ENCODE assay signal across 8 mouse cellular contexts in genomic region chr5:81023923-81024715, GRCm38 (mm10). TPM values are rescaled to one million over a fixed set of nuclear protein-coding genes. Genes with fewer than 3 reads are reported as not detected.
DNase-seq lines count a peak whose midpoint lies in the region; ATAC-seq lines count a peak whose summit lies in the region.

No protein-coding gene starts in this region.

- peak; percentile 2 for DNase-seq in left cerebral cortex, postnatal 4 days
- DNase-seq in left cerebral cortex, postnatal 25 days (ENCODE audit: low spot score in 2 of 2): no peak
- no peak for DNase-seq in heart, embryonic 10.5 days (ENCODE audit: low spot score)
- no peak for DNase-seq in thymus, postnatal 0 days (ENCODE audit: low spot score)
- DNase-seq in ovary, adult 18-20 months (ENCODE audit: low spot score): no peak
- DNase-seq in liver: no peak

- peak overlapping the region; percentile 25; the same call in 1 of the 2 replicates for H3K4me3 ChIP-seq in heart, embryonic 10.5 days
- peak overlapping the region; percentile 32 for H3K4me3 ChIP-seq in limb, embryonic 13.5 days
- peak overlapping the region; percentile 86 for H3K4me3 ChIP-seq in neural tube, embryonic 13.5 days

- peak overlapping the region; percentile 61 for H3K4me2 ChIP-seq in limb, embryonic 13.5 days (replicated peaks)
- peak overlapping the region; percentile 88 for H3K4me2 ChIP-seq in neural tube, embryonic 13.5 days

- WGBS in heart, embryonic 10.5 days: 27% methylated on average over 17 of the region's 17 CpGs
- 41% methylated on average over 17 of the region's 17 CpGs for WGBS in limb, embryonic 13.5 days
- 42% methylated on average over 17 of the region's 17 CpGs for WGBS in neural tube, embryonic 13.5 days

- 0 out of 2 replicates have a peak overlapping the region, but pooled peaks have one; percentile 48 for H3K9ac ChIP-seq in limb, embryonic 13.5 days
- H3K9ac ChIP-seq in neural tube, embryonic 13.5 days: peak overlapping the region; percentile 58

- H3K36me3 ChIP-seq in heart, embryonic 10.5 days: no peaks in the 10 kb centered on the region
- no peaks in the 10 kb centered on the region for H3K36me3 ChIP-seq in limb, embryonic 13.5 days
- H3K36me3 ChIP-seq in neural tube, embryonic 13.5 days: no peaks in the 10 kb centered on the region

- H3K27ac ChIP-seq in heart, embryonic 10.5 days: no peak overlapping the region
- H3K27ac ChIP-seq in limb, embryonic 13.5 days: no peak overlapping the region
- no peak overlapping the region for H3K27ac ChIP-seq in neural tube, embryonic 13.5 days (replicated peaks)

- peaks cover 16% of the 10 kb centered on the region for H3K4me1 ChIP-seq in heart, embryonic 10.5 days
- peaks cover 24% of the 10 kb centered on the region for H3K4me1 ChIP-seq in limb, embryonic 13.5 days
- H3K4me1 ChIP-seq in neural tube, embryonic 13.5 days (replicated peaks): peaks cover 54% of the 10 kb centered on the region

- no peaks in the 10 kb centered on the region for H3K9me3 ChIP-seq in heart, embryonic 10.5 days
- no peaks in the 10 kb centered on the region for H3K9me3 ChIP-seq in limb, embryonic 13.5 days
- no peaks in the 10 kb centered on the region for H3K9me3 ChIP-seq in neural tube, embryonic 13.5 days

- no peak for ATAC-seq in limb, embryonic 13.5 days (ENCODE audit: low FRiP score, low read depth)
- ATAC-seq in neural tube, embryonic 13.5 days (ENCODE audit: low read depth): no peak

- H3K27me3 ChIP-seq in heart, embryonic 10.5 days (ENCODE audit: insufficient read depth, poor library complexity, severe bottlenecking): peaks cover 5% of the 10 kb centered on the region; the same call in 1 of the 2 replicates
- no peaks in the 10 kb centered on the region for H3K27me3 ChIP-seq in limb, embryonic 13.5 days
- no peaks in the 10 kb centered on the region for H3K27me3 ChIP-seq in neural tube, embryonic 13.5 days

- intact Hi-C loops in left cerebral cortex, postnatal 4 days (cut with DNase I): loop anchor here (5.0 to 10.0 kb wide), 4 partner anchors 141 to 1318 kb away; no protein-coding TSS in a partner anchor
- intact Hi-C loops in left cerebral cortex, postnatal 25 days (cut with DNase I): loop anchor here (5.0 to 10.0 kb wide), 6 partner anchors 113 to 1321 kb away; no protein-coding TSS in a partner anchor

RNA-seq across cellular contexts. Expression of gene Adgrl3, which starts 4.2 kb away (rescaled TPM):
- total RNA-seq in left cerebral cortex, postnatal 4 days (2021): 100 to 1,000 TPM; 247 to 254 TPM
- 100 to 1,000 TPM; 204 to 219 TPM for total RNA-seq in left cerebral cortex, postnatal 25 days (2021)
- polyA plus RNA-seq in heart, embryonic 10.5 days (2016; fragmentation: Nextera tagmentation; extraction: Ambion mirVana): 5.8 and 9.0 TPM in 2 replicates
- 66.3 and 73.3 TPM in 2 replicates for polyA plus RNA-seq in limb, embryonic 13.5 days (2015; fragmentation: Nextera tagmentation; extraction: Ambion mirVana)
- 47.4 and 53.6 TPM in 2 replicates for polyA plus RNA-seq in neural tube, embryonic 13.5 days (2015; fragmentation: Nextera tagmentation; extraction: Ambion mirVana)
- 1.7 and 2.0 TPM in 2 replicates for polyA plus RNA-seq in thymus, postnatal 0 days (2015; fragmentation: Nextera tagmentation; extraction: Ambion mirVana)

Comparison
In these comparisons a context has a peak if more than half of its experiments do, and no peak if none do; other contexts are left out.
1. H3K4me3 ChIP-seq: peak in every context shown above with its lines; median percentile 86 in neural tube, embryonic 13.5 days; 32 in limb, embryonic 13.5 days; 25 in heart, embryonic 10.5 days.